Mouse (Mus musculus): Measurements from ENCODE around the gene Zfp472.

DNA sequence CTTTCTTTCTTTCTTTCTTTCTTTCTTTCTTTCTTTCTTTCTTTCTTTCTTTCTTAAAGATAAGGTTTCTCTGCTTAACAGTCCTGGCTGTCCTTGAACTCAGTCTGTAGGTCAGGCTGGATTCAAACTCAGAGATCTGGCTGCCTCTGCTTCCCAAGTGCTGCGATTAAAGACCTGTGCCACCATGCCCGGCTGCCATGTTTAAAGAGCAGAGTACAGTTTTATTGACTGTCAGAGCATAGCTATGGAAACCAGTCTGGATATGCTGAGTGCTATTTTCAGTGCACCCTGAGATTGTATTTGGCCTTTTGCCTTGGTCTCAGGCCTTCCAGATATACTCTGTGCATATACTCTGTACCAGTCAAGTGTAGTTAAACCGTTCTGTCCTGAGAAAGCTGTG is 22.0 kb upstream of the Zfp472 start:
- no peak for TF ChIP-seq CTCF (IDR thresholded peaks at IDR 0.05; ENCODE audit: control insufficient read depth, insufficient read depth, insufficient replicate concordance, low read depth, low read length)
- no peak for TF ChIP-seq POLR2A (IDR thresholded peaks at IDR 0.05; ENCODE audit: control insufficient read depth, low read depth, low read length)
